Mouse (Mus musculus) urinary bladder, adult 2 months (tissue): Measurements from ENCODE around the gene Camk2n2. TPM values are rescaled to one million over a fixed set of nuclear protein-coding genes. Genes with fewer than 3 reads are reported as not detected.

ENCODE experiments used
- DNase-seq: peaks from one replicate; pipeline ENCODE4 v3.0.0; 2022; ENCODE audit warnings: low spot score
- polyA plus RNA-seq: library from polyadenylated mRNA; depleted of rRNA; stranded (reverse); fragments of >200 nt; gene quantifications from 2 replicates; pipeline ENCODE4 v1.2.3, GENCODE M21; 2012; rRNA removed

The Camk2n2 gene
- polyA plus RNA-seq, 1 experiment, result 1.8 TPM

DNA sequence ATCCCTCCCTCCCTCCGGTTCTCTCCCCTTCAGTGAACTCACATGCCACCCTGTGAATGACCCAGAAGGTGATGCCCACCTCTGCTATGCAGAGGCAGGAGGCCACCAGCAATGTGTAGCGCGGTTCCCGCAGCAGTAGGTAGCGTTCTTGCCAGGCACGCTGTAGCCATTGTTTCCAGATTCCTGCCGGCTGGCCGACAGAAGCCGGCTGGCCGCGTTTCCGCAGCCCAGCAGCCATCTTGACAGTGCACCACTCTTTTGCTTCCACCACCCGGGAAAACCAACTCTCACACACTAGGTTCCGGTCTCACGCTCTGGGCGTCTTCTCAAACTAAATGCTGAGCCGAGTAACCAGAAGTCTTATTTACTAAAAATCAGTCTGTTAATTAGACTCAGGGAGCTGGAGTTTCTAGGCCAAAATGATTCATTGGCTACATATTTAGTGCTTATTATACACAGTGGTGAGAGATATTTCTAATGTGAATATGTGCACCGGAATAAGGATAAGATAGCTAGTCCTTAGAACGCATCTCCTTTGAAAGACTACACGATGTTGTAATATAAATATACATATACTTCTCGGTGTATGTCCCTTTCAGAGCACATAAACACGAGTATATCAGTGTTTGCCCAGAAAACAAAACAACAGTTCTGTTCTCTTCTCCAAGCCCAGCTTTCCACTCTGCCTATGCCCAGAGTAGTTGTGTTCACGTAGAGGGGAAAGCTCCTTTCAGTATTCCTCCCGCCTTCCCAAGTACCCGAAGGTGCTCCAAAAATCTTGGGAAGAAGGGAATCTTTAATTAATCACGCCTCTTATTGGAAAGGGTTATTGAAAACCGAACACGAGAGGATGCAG, 10.4 kb downstream of the Camk2n2 start:
- peak; percentile 61 for DNase-seq

DNA sequence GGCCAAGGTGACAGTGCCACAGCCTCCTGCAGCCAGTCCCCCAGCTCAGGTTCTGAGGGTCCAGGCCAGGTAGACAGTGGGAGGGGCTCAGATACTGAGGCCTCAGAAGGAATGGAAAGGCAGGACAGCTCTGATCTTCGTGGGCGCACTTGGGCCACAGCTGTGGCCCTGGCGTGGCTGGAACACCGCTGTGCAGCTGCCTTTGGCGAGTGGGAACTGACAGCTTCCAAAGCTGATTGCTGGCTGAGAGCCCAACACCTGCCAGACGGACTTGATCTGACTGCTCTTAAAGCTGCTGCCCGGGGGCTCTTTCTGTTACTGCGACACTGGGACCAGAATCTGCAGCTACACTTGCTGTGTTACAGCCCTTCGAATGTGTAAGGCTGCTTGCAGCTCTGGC, 16.4 kb downstream of the Camk2n2 start:
- DNase-seq, result no peak

DNA sequence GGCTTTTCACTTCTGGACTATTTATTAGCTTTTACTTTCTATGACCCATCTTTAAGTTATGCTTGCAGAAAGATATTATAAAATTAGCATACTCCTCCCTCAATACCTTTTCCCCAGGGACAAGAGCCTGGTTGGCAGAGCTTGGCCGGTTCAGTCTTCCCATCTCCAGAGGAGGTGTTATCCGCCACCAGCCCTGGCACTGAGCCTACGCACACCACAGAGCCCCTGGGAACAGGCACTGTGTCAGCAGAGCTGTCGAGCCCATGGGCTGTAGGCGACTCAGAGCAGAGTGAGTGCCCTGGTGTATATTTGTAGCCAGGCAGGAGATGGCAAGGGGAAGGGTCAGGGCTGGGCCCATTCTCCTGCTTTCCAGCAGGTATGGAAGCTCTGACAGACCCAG, 20.6 kb downstream of the Camk2n2 start:
- DNase-seq, result no peak

DNA sequence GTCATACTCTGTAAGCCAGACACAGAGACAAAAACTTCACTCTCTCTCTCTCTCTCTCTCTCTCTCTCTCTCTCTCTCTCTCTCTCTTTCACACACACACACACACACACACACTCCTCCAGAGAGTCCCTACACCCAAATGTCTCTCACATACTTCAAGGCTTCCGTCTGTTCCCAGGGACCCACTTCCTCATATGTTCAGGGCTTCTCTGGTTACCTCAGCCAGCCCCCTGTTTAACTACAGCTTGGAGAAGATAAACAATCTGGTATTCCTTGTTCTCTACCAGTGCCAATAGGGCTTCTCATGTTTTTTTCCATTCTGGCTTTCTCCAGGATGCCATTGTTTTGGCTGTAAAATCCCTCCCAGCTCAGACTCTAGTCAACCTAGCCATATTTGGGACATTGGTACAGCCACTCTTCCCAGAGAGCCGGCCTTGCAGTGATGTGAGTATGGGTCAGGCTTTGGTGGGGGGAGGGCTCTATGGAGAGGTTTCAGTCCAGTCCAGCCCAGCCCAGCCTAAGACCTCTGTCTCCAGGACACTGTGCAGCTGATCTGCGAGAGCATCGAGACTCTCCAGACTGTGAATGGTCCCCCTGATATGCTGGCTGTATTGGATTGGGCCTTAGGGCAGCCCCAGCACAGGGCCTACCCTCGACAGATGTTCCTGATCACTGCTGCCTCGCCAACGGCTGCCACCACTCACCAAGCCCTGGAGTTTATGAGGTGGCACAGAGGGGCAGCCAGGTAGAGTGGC, 24.2 kb downstream of the Camk2n2 start:
- DNase-seq, result no peak

DNA sequence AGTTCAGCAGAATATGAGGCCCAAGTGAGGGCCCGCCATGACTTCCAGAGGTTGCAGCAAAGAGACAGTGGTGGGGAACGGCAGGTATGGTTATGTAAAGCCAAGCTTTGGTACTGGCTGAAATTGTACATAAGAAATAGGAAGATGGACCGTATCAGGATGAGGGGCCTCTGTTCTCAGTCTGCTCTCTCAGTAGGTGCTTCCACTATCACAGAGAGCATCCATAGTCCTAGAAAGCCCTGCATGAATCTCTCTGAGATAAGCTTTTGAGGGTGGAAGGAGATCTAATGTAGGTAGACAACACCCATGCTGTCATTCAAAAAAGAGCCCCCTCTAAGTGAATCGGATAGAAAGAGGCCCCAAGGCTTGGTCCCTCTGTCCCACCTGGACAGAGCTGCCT, 25.4 kb downstream of the Camk2n2 start:
- no peak for DNase-seq

DNA sequence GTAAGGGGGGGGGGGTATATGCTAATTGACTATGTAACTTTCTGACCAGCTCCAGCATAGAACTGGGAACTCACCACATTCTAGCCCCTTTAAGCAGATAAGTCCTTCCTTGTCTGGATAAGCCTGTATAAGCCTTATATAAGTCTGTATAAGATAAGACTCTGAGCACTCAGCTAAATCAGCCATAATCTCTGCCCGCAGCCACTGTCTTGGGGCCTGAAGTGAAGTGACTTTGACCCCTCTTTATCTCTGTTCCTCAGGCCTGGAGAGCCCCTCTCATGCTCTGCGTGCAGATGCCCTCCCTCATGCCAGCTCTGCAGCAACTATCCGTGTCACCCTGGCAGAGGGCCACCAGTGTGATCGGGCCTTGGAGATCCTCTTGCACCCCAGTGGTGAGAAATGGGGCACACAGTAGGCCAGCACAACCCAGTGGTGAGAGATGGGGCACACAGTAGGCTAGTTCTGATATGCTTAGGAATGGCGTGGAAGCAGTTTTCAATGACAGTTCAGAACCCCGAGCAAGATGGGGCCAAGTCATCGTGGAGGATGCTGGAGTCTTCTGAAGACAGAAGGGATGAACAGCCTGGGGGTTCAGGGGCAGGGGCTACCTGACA, 25.9 kb downstream of the Camk2n2 start:
- no peak for DNase-seq

DNA sequence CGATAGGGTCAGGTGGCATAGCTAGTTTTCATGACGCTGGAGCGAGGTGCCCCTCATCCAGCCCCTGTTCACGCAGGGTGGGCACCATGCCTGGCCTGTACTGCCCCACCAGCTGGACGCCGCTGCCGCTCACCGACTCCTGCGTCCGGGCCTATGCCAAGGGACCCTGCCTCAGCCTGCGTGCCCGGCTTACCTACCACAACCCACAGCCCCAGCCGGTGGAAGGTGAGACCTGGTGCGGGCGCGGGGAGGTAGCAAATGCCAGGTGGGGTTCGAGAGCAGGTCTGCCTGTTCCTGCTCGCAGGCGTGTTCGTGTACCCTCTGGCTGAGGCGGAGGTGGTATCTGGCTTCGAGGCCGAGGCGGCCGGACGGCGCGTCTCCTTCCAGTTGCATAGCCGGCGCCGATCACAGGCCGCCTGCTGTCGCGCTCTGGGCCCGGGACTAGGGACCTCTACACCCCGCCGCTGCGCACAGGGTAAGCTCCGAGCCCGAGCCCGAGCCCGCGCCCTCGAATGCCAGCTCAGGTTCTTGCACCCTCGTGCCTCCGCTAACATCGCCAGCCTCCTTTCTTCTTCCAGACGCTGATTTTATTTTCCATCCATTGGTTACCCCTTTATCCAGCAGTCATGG, 29.9 kb downstream of the Camk2n2 start:
- no peak for DNase-seq

DNA sequence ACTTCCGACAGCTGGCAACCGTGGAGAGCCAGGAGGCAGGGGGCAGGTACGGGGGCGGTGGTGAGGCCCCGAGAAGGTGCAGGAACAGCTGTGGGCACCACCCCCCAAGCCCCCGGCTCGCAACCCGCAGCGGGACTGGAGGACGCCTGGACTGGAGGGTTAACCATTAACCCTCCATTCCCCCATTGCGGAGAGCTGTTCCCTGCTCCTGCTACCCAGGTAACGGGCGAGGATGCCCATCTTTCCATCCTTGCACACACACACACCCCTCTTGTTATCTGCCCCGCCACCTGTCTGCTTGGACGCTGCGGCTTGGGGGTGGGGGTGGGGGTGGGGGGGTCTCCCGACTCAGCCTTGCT, 30.4 kb downstream of the Camk2n2 start:
- DNase-seq, result no peak

DNA sequence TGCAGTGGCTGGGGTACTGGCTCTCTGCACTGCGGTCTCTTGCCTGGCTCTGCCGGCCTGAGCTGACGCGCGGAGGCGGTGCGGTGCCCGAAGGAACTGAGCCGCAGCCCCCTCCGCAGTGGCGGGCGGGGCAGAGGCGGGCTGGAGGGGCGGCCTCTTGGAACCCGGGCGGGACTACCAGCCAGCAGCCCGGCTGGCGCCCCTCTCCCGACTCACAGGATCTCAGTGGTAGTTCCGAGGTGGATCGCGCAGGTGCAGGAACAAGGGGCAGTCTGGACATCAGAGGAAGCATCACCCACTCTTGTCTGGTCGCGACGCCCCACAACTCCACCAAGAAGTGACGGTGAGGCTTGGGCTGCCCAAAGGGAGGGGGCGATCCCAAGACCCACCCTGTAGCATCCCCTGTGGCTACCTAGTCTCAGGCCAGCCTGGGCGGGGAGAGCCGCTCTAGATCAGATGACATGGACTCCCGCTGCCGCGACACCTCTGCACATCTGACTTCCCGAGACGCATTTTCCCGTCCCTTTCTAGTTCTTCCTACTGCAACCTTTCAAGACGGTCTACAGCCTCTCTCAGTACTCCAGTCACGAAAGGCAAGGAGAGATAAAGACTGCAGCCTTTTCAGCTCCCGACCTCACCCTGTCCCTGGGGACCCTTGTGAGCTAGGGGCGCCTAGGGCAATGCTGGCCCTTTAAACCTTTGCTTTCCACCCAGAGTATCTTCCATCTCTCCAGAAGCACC, 31.0 kb downstream of the Camk2n2 start:
- no peak for DNase-seq

DNA sequence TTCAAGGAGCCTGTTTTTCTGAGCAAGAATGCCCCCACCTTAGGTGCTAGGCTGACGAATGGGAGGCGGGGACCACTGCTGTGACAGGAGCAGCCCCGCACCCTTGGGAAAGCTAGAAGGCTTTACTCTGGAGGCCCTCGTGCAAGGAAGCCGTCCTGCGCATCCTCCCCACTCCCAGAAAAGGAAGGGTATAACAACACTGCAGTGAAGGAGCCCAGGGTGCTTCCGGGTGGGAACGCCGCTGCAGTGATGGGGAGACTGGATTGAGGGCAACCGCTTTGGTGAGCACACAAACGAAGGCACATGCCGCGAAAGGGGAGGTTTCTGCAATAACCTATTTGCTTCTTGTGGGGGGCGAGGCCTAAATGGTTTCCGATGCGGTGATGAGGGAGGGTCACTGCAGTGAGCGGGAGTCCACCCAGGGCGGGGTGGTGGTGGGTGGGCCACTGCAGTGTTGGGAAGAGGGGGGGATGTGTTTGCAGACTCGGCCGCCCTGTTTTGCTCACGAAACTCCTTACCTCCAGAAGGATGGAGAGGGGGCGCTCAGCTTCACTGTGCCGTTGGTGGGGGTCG, 31.6 kb downstream of the Camk2n2 start, which contains the start of gene Vwa5b2:
Vwa5b2 (plus strand) TSS at position 106 of the 573 bp plus-strand sequence.
- DNase-seq, result no peak

Other genes with a start within 250 kb of the Camk2n2 start
- gene Abcc5, start 194.9 kb downstream of the Camk2n2 start, polyA plus RNA-seq, result 128 and 170 TPM in 2 replicates
- gene Eif2b5, start 122.5 kb downstream of the Camk2n2 start, polyA plus RNA-seq, result 33.2 and 34.2 TPM in 2 replicates
- 22.5 and 38.0 TPM in 2 replicates for gene Dvl3, start 104.3 kb downstream of the Camk2n2 start, polyA plus RNA-seq
- gene Ap2m1, start 85.8 kb downstream of the Camk2n2 start, polyA plus RNA-seq, result 411 and 488 TPM in 2 replicates
- gene Abcf3, start 72.7 kb downstream of the Camk2n2 start, polyA plus RNA-seq, result 40.8 and 41.5 TPM in 2 replicates
- 4.1 and 7.0 TPM in 2 replicates for gene Vwa5b2, start 31.8 kb downstream of the Camk2n2 start, polyA plus RNA-seq
- gene Eef1akmt4, start 9.7 kb downstream of the Camk2n2 start, polyA plus RNA-seq, result 7.5 and 10.4 TPM in 2 replicates
- gene Gm49333, start 9.7 kb downstream of the Camk2n2 start, polyA plus RNA-seq, result not detected in 2 replicates
- 12.4 and 16.1 TPM in 2 replicates for gene Alg3, start 9.6 kb downstream of the Camk2n2 start, polyA plus RNA-seq
- 2.1 and 2.5 TPM in 2 replicates for gene Ece2, start 8.5 kb upstream of the Camk2n2 start, polyA plus RNA-seq
- 126 and 133 TPM in 2 replicates for gene Psmd2, start 30.4 kb upstream of the Camk2n2 start, polyA plus RNA-seq
- gene Eif4g1, start 47.0 kb upstream of the Camk2n2 start, polyA plus RNA-seq, result 199 and 209 TPM in 2 replicates
- 14.4 and 18.1 TPM in 2 replicates for gene Fam131a, start 72.0 kb upstream of the Camk2n2 start, polyA plus RNA-seq
- 36.3 and 40.9 TPM in 2 replicates for gene Polr2h, start 96.4 kb upstream of the Camk2n2 start, polyA plus RNA-seq
- 12.8 and 14.0 TPM in 2 replicates for gene Clcn2, start 96.5 kb upstream of the Camk2n2 start, polyA plus RNA-seq
- 18.1 and 18.5 TPM in 2 replicates for gene Chrd, start 111.8 kb upstream of the Camk2n2 start, polyA plus RNA-seq
- 3.0 and 3.4 TPM in 2 replicates for gene Thpo, start 113.2 kb upstream of the Camk2n2 start, polyA plus RNA-seq